Mouse (Mus musculus) fat pad, adult 2 months (tissue): Measurements from ENCODE around the gene Dst.

Experiments
- DNase-seq: peaks from one replicate; pipeline ENCODE4 v3.0.0-alpha.2; 2011; ENCODE audit warnings: low read depth, low spot score; ENCODE audit errors: extremely low read depth

The Dst gene

GRCm38 (mm10) chr1:34218801-34219200, 310.8 kb downstream of the Dst start:
- no peak for DNase-seq

- no peak for DNase-seq
Observed at GRCm38 (mm10) chr1:34220094-34220601, 312.1 kb downstream of the Dst start.

GRCm38 (mm10) chr1:34223866-34224265, 315.8 kb downstream of the Dst start:
- DNase-seq, result no peak

- DNase-seq, result no peak
Observed at GRCm38 (mm10) chr1:34227676-34228075, 319.7 kb downstream of the Dst start.

GRCm38 (mm10) chr1:34231041-34231440, 323.0 kb downstream of the Dst start:
- DNase-seq, result no peak

- DNase-seq, result no peak
Observed at GRCm38 (mm10) chr1:34236254-34236723, 328.3 kb downstream of the Dst start.

- DNase-seq, result no peak
Observed at GRCm38 (mm10) chr1:34237211-34237610, 329.2 kb downstream of the Dst start.

- no peak for DNase-seq
Observed at GRCm38 (mm10) chr1:34237689-34238091, 329.7 kb downstream of the Dst start.

- no peak for DNase-seq
Observed at GRCm38 (mm10) chr1:34238231-34238630, 330.2 kb downstream of the Dst start.

GRCm38 (mm10) chr1:34244678-34245077, 336.7 kb downstream of the Dst start:
- DNase-seq, result no peak

GRCm38 (mm10) chr1:34245951-34246641, 338.1 kb downstream of the Dst start:
- no peak for DNase-seq

- DNase-seq, result no peak
Observed at GRCm38 (mm10) chr1:34246642-34246987, 338.6 kb downstream of the Dst start.

- no peak for DNase-seq
Observed at GRCm38 (mm10) chr1:34251137-34251536, 343.1 kb downstream of the Dst start.

- DNase-seq, result no peak
Observed at GRCm38 (mm10) chr1:34252267-34252666, 344.2 kb downstream of the Dst start.

GRCm38 (mm10) chr1:34253876-34254275, 345.9 kb downstream of the Dst start:
- DNase-seq, result no peak

GRCm38 (mm10) chr1:34259898-34260297, 351.9 kb downstream of the Dst start:
- no peak for DNase-seq

- DNase-seq, result no peak
Observed at GRCm38 (mm10) chr1:34261011-34261410, 353.0 kb downstream of the Dst start.

- no peak for DNase-seq
Observed at GRCm38 (mm10) chr1:34268520-34268919, 360.5 kb downstream of the Dst start.

- DNase-seq, result no peak
Observed at GRCm38 (mm10) chr1:34269578-34269977, 361.6 kb downstream of the Dst start.

- DNase-seq, result no peak
Observed at GRCm38 (mm10) chr1:34273922-34274321, 365.9 kb downstream of the Dst start.

- no peak for DNase-seq
Observed at GRCm38 (mm10) chr1:34275787-34276186, 367.8 kb downstream of the Dst start.

GRCm38 (mm10) chr1:34276756-34277155, 368.7 kb downstream of the Dst start:
- no peak for DNase-seq

GRCm38 (mm10) chr1:34277259-34277658, 369.2 kb downstream of the Dst start:
- DNase-seq, result no peak
